Mouse (Mus musculus) spleen, adult 2 months (tissue): ENCODE data around the gene Nfic.

ENCODE experiments used
- CTCF ChIP-seq: fragments of 200-500 bp; IDR thresholded peaks from 2 replicates; pipeline ENCODE4 v1.5.1; 2011; ENCODE audit warnings: mild to moderate bottlenecking, inconsistent platforms; ENCODE audit not compliant: insufficient read depth, insufficient read length, insufficient replicate concordance; ENCODE audit errors: extremely low read depth
- POLR2A ChIP-seq: fragments of 200-500 bp; IDR thresholded peaks from 2 replicates; pipeline ENCODE4 v1.6.1; 2011; ENCODE audit warnings: low read depth, low read length, inconsistent platforms

- TF ChIP-seq CTCF (no peak), POLR2A (peak; percentile 98)
Observed at GRCm38 (mm10) chr10:81499250-81499901, 43.9 kb upstream of the Nfic start.
